Mouse (Mus musculus): ENCODE data around the gene Ubp1. TPM values are rescaled to one million over a fixed set of nuclear protein-coding genes. Genes with fewer than 3 reads are reported as not detected.
A peak's percentile ranks its signal among the peaks of the same experiment; 100 is the strongest.

The Ubp1 gene
- total and polyA plus RNA-seq, 2 experiments from 2014 or later = 19.8 to 59.3 TPM

GRCm38 (mm10) chr9:113998311-113998710, 67.6 kb downstream of the Ubp1 start:
- Histone ChIP-seq H3K4me1 (ENCODE audit: insufficient read depth, low read length) (no peaks in the 10 kb centered on the region), H3K4me2 (ENCODE audit: low read depth, low read length) (no peak overlapping the region), H3K36me3 (ENCODE audit: insufficient read depth, low read length) (peaks cover 14% of the 10 kb centered on the region; the same call in 1 of the 2 replicates), H3K27ac (no peak overlapping the region), H3K4me3 (ENCODE audit: low read length) (no peak overlapping the region), H3K27me3 (ENCODE audit: insufficient read depth, low read length) (no peaks in the 10 kb centered on the region), H3K9me3 (ENCODE audit: low read length) (no peaks in the 10 kb centered on the region), H3K9ac (replicated peaks; ENCODE audit: low read length) (no peak overlapping the region)
- no peak for ATAC-seq
- 58% methylated on average over 2 of the region's 2 CpGs for WGBS
- DNase-seq (ENCODE audit: low spot score) = no peak
- TF ChIP-seq CTCF (IDR thresholded peaks at IDR 0.05; ENCODE audit: low read depth) = peak; percentile 42

- Histone ChIP-seq H3K36me3 (ENCODE audit: insufficient read depth, low read length) (no peaks in the 10 kb centered on the region), H3K27me3 (ENCODE audit: insufficient read depth, low read length) (no peaks in the 10 kb centered on the region), H3K9ac (replicated peaks; ENCODE audit: low read length) (no peak overlapping the region), H3K27ac (no peak overlapping the region), H3K4me2 (ENCODE audit: low read depth, low read length) (no peak overlapping the region), H3K4me1 (ENCODE audit: insufficient read depth, low read length) (no peaks in the 10 kb centered on the region), H3K4me3 (ENCODE audit: low read length) (no peak overlapping the region), H3K9me3 (ENCODE audit: low read length) (no peaks in the 10 kb centered on the region)
- WGBS = 71% methylated on average over 9 of the region's 9 CpGs
- ATAC-seq = no peak
- DNase-seq (ENCODE audit: low spot score) = no peak
- no peak for TF ChIP-seq CTCF (IDR thresholded peaks at IDR 0.05; ENCODE audit: low read depth)
These were observed 76.1 kb downstream of the Ubp1 start for GRCm38 (mm10) chr9:114006801-114007200.

GRCm38 (mm10) chr9:114007850-114008350, 77.2 kb downstream of the Ubp1 start:
- H3K4me1 ChIP-seq (ENCODE audit: insufficient read depth, low read length) = no peaks in the 10 kb centered on the region
- H3K9ac ChIP-seq (replicated peaks; ENCODE audit: low read length) = no peak overlapping the region
- H3K27ac ChIP-seq = no peak overlapping the region
- no peak overlapping the region for H3K4me3 ChIP-seq (ENCODE audit: low read length)
- H3K4me2 ChIP-seq (ENCODE audit: low read depth, low read length) = no peak overlapping the region
- ATAC-seq = no peak
- H3K36me3 ChIP-seq (ENCODE audit: insufficient read depth, low read length) = no peaks in the 10 kb centered on the region
- no peak for DNase-seq (ENCODE audit: low spot score)
- no peaks in the 10 kb centered on the region for H3K9me3 ChIP-seq (ENCODE audit: low read length)
- no peaks in the 10 kb centered on the region for H3K27me3 ChIP-seq (ENCODE audit: insufficient read depth, low read length)
- 94% methylated on average over 9 of the region's 9 CpGs for WGBS
- no peak for TF ChIP-seq CTCF (IDR thresholded peaks at IDR 0.05; ENCODE audit: low read depth)

GRCm38 (mm10) chr9:114009526-114009925, 78.8 kb downstream of the Ubp1 start:
- no peak for ATAC-seq
- Histone ChIP-seq H3K36me3 (ENCODE audit: insufficient read depth, low read length) (no peaks in the 10 kb centered on the region), H3K27me3 (ENCODE audit: insufficient read depth, low read length) (no peaks in the 10 kb centered on the region), H3K27ac (no peak overlapping the region), H3K9ac (replicated peaks; ENCODE audit: low read length) (no peak overlapping the region), H3K4me3 (ENCODE audit: low read length) (no peak overlapping the region), H3K4me1 (ENCODE audit: insufficient read depth, low read length) (no peaks in the 10 kb centered on the region), H3K4me2 (ENCODE audit: low read depth, low read length) (no peak overlapping the region), H3K9me3 (ENCODE audit: low read length) (no peaks in the 10 kb centered on the region)
- no peak for DNase-seq (ENCODE audit: low spot score)
- TF ChIP-seq CTCF (IDR thresholded peaks at IDR 0.05; ENCODE audit: low read depth) = no peak
- WGBS = 41% methylated on average over 5 of the region's 5 CpGs

- 73% methylated on average over 18 of the region's 18 CpGs for WGBS
- Histone ChIP-seq H3K9me3 (ENCODE audit: low read length) (no peaks in the 10 kb centered on the region), H3K27me3 (ENCODE audit: insufficient read depth, low read length) (no peaks in the 10 kb centered on the region), H3K9ac (replicated peaks; ENCODE audit: low read length) (no peak overlapping the region), H3K4me2 (ENCODE audit: low read depth, low read length) (no peak overlapping the region), H3K27ac (no peak overlapping the region), H3K4me1 (ENCODE audit: insufficient read depth, low read length) (no peaks in the 10 kb centered on the region), H3K4me3 (ENCODE audit: low read length) (no peak overlapping the region), H3K36me3 (ENCODE audit: insufficient read depth, low read length) (0 out of 2 replicates have a peak, but pooled peaks cover 4% of the 10 kb centered on the region)
- no peak for TF ChIP-seq CTCF (IDR thresholded peaks at IDR 0.05; ENCODE audit: low read depth)
- ATAC-seq = no peak
- no peak for DNase-seq (ENCODE audit: low spot score)
These were observed 80.5 kb downstream of the Ubp1 start for GRCm38 (mm10) chr9:114011203-114011602.

GRCm38 (mm10) chr9:114014034-114014433, 83.3 kb downstream of the Ubp1 start:
- Histone ChIP-seq H3K27ac (no peak overlapping the region), H3K9me3 (ENCODE audit: low read length) (no peaks in the 10 kb centered on the region), H3K4me2 (ENCODE audit: low read depth, low read length) (no peak overlapping the region), H3K36me3 (ENCODE audit: insufficient read depth, low read length) (0 out of 2 replicates have a peak, but pooled peaks cover 7% of the 10 kb centered on the region), H3K4me1 (ENCODE audit: insufficient read depth, low read length) (no peaks in the 10 kb centered on the region), H3K27me3 (ENCODE audit: insufficient read depth, low read length) (no peaks in the 10 kb centered on the region), H3K9ac (replicated peaks; ENCODE audit: low read length) (no peak overlapping the region), H3K4me3 (ENCODE audit: low read length) (no peak overlapping the region)
- no peak for ATAC-seq
- 96% methylated on average over 1 of the region's 1 CpGs for WGBS
- no peak for TF ChIP-seq CTCF (IDR thresholded peaks at IDR 0.05; ENCODE audit: low read depth)
- no peak for DNase-seq (ENCODE audit: low spot score)

- Histone ChIP-seq H3K36me3 (ENCODE audit: insufficient read depth, low read length) (0 out of 2 replicates have a peak, but pooled peaks cover 7% of the 10 kb centered on the region), H3K4me1 (ENCODE audit: insufficient read depth, low read length) (no peaks in the 10 kb centered on the region), H3K4me3 (ENCODE audit: low read length) (no peak overlapping the region), H3K27ac (no peak overlapping the region), H3K9me3 (ENCODE audit: low read length) (no peaks in the 10 kb centered on the region), H3K4me2 (ENCODE audit: low read depth, low read length) (no peak overlapping the region), H3K27me3 (ENCODE audit: insufficient read depth, low read length) (no peaks in the 10 kb centered on the region), H3K9ac (replicated peaks; ENCODE audit: low read length) (no peak overlapping the region)
- TF ChIP-seq CTCF (IDR thresholded peaks at IDR 0.05; ENCODE audit: low read depth) = peak; percentile 30; the same call in 1 of the 2 replicates
- DNase-seq (ENCODE audit: low spot score) (no peak), ATAC-seq (no peak)
- 86% methylated on average over 4 of the region's 4 CpGs for WGBS
These were observed 85.0 kb downstream of the Ubp1 start for GRCm38 (mm10) chr9:114015724-114016123.
